Mouse (Mus musculus): ENCODE data around the gene Hist1h1t.

DNA sequence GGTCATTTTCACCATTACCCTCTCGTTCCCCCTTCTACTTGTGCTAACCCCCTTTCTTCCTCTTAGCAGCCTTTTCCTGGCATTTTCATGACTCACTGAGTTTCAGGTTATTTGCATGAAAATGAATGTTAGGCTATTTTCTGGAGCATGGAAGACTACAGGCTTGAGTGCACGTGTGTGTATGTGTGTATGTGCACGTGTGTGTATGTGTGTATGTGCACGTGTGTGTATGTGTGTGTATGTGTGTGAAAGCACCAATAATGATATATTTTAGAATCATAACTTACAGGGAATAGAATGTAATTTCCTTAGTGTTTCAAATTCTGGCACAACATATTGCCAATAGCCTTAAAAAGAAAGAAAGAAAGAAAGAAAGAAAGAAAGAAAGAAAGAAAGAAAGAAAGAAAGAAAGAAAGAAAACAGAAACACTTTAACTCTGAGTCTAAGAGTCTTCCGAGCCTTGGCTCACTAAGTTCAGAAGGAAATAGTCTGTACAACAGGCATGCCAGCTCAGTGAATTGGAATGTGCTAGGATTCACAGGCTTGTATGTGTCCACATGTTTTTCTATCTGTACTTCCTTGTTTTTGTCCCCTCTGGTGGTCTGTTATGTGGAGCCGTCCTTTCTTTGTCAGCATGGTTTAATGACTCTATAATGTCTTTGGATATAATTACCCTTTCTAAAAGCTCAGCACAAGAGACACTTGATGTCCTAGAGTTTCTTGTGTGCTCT lies 35.8 kb upstream of the Hist1h1t start:
- TF ChIP-seq CTCF (IDR thresholded peaks at IDR 0.05; ENCODE audit: low read depth, low read length) (no peak), POLR2A (IDR thresholded peaks at IDR 0.05; ENCODE audit: insufficient read depth, low read length) (no peak), EP300 (IDR thresholded peaks at IDR 0.05; ENCODE audit: insufficient read depth, low read depth, low read length) (no peak)

Measured in ES-Bruce4 (cell line).